Mouse (Mus musculus) lung, postnatal 0 days (tissue): ENCODE measurements around the gene Slc5a3.
"Not testable (repeated sequence)": the region's sequence is repeated elsewhere in the genome, so short reads cannot be mapped to it uniquely, and the experiment has no call there.

Experiments used
- CTCF ChIP-seq: IDR thresholded peaks from 2 replicates; pipeline ENCODE4 v1.5.1; 2016; ENCODE audit warnings: antibody characterized with exemption, mild to moderate bottlenecking
- EP300 ChIP-seq: IDR thresholded peaks from 2 replicates; pipeline ENCODE4 v1.6.1; 2016; ENCODE audit warnings: antibody characterized with exemption, mild to moderate bottlenecking, control low read depth

DNA sequence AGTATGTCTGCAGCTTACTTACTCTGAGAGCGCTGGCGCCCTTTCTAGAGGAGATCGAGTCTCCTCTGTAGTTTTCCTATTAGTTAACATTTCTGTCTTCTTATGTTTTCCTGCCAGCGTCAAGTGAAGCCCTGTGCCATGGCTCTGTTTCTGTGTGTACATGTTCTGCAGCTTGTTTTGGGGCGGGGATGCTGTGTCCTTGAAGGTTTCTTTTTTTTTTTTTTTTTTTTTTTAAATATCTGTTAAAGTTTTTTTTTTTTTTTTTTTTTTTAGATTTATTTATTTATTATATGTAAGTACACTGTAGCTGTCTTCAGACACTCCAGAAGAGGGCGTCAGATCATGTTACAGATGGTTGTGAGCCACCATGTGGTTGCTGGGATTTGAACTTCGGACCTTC lies 44.8 kb downstream of the Slc5a3 start:
- not testable (repeated sequence) for TF ChIP-seq CTCF, EP300
